Mouse (Mus musculus) G1E (cell line): ENCODE results near the gene Fgfr2. TPM values are rescaled to one million over a fixed set of nuclear protein-coding genes. Genes with fewer than 3 reads are reported as not detected.

Experiments used
- ATAC-seq: 2 replicates; pipeline ENCODE4 v1.8.0; 2016; ENCODE audit warnings: mild to moderate bottlenecking; ENCODE audit not compliant: insufficient number of reproducible peaks, poor library complexity, low FRiP score, severe bottlenecking; ENCODE audit errors: extremely low read depth
- DNase-seq: peaks from one replicate; pipeline ENCODE4 v3.0.0; 2012; ENCODE audit warnings: low spot score
- H3K27me3 ChIP-seq: 2 replicates; pipeline ENCODE4 v1.6.1; 2012; ENCODE audit warnings: mild to moderate bottlenecking, low read length, inconsistent platforms; ENCODE audit not compliant: insufficient read depth
- H3K36me3 ChIP-seq: replicated peaks from 2 replicates; pipeline ENCODE3; 2012; ENCODE audit warnings: mild to moderate bottlenecking, inconsistent platforms
- H3K4me1 ChIP-seq: 2 replicates; pipeline ENCODE4 v1.6.1; 2012; ENCODE audit warnings: low read depth, low read length, inconsistent platforms, mixed read lengths; ENCODE audit not compliant: insufficient read depth
- H3K4me3 ChIP-seq: 2 replicates; pipeline ENCODE4 v1.5.1; 2012; ENCODE audit warnings: low read depth, mild to moderate bottlenecking, inconsistent platforms, low read length, moderate library complexity, mixed read lengths
- H3K9me3 ChIP-seq: replicated peaks from 2 replicates; pipeline ENCODE4 v1.6.1; 2012; ENCODE audit warnings: inconsistent platforms
- CTCF ChIP-seq: IDR thresholded peaks from 2 replicates; pipeline ENCODE4 v1.5.1; 2012; ENCODE audit warnings: low read depth, low read length, inconsistent platforms, mixed read lengths
- GATA1 ChIP-seq: IDR thresholded peaks from 2 replicates; pipeline ENCODE4 v1.6.1; 2012; ENCODE audit warnings: borderline replicate concordance, low read length, inconsistent platforms, mixed read lengths
- GATA2 ChIP-seq: IDR thresholded peaks from 2 replicates; pipeline ENCODE4 v1.6.1; 2012; ENCODE audit warnings: low read depth, low read length, inconsistent platforms, borderline replicate concordance
- POLR2AphosphoS5 ChIP-seq: IDR thresholded peaks from 2 replicates; pipeline ENCODE4 v1.6.1; 2012; ENCODE audit warnings: low read depth, low read length, inconsistent platforms; ENCODE audit not compliant: insufficient replicate concordance
- TAL1 ChIP-seq: conservative IDR thresholded peaks from 2 replicates; pipeline ENCODE4 v1.6.1; 2012; ENCODE audit warnings: low read depth, low read length, inconsistent platforms, mixed read lengths
- polyA plus RNA-seq: library from polyadenylated mRNA; stranded (reverse); fragments of >175 nt; gene quantifications from 2 replicates; pipeline ENCODE4 v1.2.3, GENCODE M21; 2012
- total RNA-seq, 2 experiments: library from RNA; stranded (forward) in 1 of 2; stranded (reverse) in 1 of 2; fragments of 200-1000 nt in 1 of 2; fragments of >200 nt in 1 of 2; fragmentation: Nextera tagmentation in 1 of 2; gene quantifications; 2 replicates each; pipeline ENCODE4 v1.2.3; 2014 to 2017

The Fgfr2 gene
- total and polyA plus RNA-seq, 3 experiments: 0.22 TPM; not detected in 2

DNA sequence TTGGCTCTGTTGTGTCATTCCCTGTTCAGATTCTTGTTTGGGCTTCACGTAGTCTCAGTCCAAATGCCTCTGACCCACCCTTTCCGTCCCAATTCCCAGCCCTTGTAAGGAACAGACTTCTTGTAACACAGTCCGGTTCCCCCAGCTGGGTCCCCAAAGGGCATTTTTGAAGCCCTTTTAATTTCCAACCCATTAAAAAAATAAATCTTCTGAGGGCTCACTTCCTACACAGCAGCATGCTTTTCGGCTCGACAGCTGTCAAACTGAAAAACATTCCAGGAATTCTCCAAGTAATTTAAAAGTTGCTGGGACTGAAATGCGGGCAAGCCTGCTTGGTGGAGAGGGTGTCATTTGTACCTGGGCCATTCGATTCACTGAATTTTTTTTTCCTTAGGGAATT, 1474.9 kb downstream of the Fgfr2 start:
- Histone ChIP-seq H3K9me3 (peaks cover 50% of the 10 kb centered on the region), H3K36me3 (no peaks in the 10 kb centered on the region), H3K27me3 (no peaks in the 10 kb centered on the region), H3K4me3 (no peak overlapping the region), H3K4me1 (no peaks in the 10 kb centered on the region)
- no peak for TF ChIP-seq TAL1
- no peak for TF ChIP-seq GATA2
- TF ChIP-seq POLR2AphosphoS5: no peak
- TF ChIP-seq CTCF: no peak
- TF ChIP-seq GATA1: no peak
- no peak for ATAC-seq
- DNase-seq: no peak

DNA sequence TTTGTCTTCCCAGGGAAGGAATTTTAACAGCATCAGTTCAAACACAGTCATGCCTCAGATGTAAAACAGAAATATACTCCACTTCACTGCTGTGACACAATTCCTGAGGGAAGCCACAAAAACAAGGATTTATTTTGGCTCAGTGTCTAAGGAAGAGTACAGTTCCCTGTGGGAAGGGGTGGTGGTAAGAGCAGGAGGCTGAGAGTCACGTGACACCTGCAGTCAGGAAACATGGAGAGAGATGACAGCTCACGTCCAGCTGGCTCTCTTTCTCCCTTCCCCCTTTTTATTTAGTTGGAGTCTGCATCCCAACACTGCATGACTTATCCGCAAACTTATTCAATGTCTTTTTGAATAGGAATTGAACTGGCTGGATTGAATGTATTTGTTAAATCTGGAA, 1475.6 kb downstream of the Fgfr2 start:
- no peak for ATAC-seq
- no peaks in the 10 kb centered on the region for H3K27me3 ChIP-seq
- peaks cover 45% of the 10 kb centered on the region for H3K9me3 ChIP-seq
- H3K4me1 ChIP-seq: no peaks in the 10 kb centered on the region
- TF ChIP-seq TAL1 (no peak), POLR2AphosphoS5 (no peak), GATA1 (no peak), CTCF (no peak), GATA2 (no peak)
- H3K36me3 ChIP-seq: no peaks in the 10 kb centered on the region
- H3K4me3 ChIP-seq: no peak overlapping the region
- DNase-seq: no peak

DNA sequence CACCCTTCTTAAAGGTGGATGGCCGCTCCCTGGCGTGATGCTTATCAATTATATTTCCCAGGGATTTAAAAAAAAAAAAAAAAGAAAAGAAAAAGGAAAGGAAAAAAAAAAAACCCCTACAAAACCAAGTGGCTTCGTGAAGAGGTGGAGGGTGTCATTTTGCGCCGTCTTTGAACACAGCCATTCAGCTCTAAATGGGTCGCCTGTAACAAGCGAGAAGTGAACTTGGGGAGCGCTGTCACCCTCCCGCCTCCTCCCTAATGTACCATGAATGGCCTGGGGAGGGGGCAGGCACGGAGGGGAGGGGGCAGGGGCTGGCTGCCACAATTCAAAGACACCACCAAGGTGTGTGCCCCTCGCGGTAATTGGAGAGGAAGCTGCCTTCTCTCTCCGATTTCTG, 1478.6 kb downstream of the Fgfr2 start:
- no peak for DNase-seq
- no peak for TF ChIP-seq TAL1
- TF ChIP-seq CTCF: no peak
- no peak for TF ChIP-seq GATA2
- TF ChIP-seq POLR2AphosphoS5: no peak
- no peak for TF ChIP-seq GATA1
- no peak overlapping the region for H3K4me3 ChIP-seq
- no peaks in the 10 kb centered on the region for H3K27me3 ChIP-seq
- H3K36me3 ChIP-seq: no peaks in the 10 kb centered on the region
- no peak for ATAC-seq
- no peaks in the 10 kb centered on the region for H3K4me1 ChIP-seq
- H3K9me3 ChIP-seq: peaks cover 43% of the 10 kb centered on the region

- DNase-seq (no peak), ATAC-seq (no peak)
- H3K36me3 ChIP-seq: no peaks in the 10 kb centered on the region
- no peaks in the 10 kb centered on the region for H3K27me3 ChIP-seq
- peaks cover 42% of the 10 kb centered on the region for H3K9me3 ChIP-seq
- TF ChIP-seq GATA1 (no peak), TAL1 (no peak), POLR2AphosphoS5 (no peak), GATA2 (no peak), CTCF (no peak)
- no peak overlapping the region for H3K4me3 ChIP-seq
- no peaks in the 10 kb centered on the region for H3K4me1 ChIP-seq
Measured at GRCm38 (mm10) chr7:131644051-131644450, 1479.1 kb downstream of the Fgfr2 start.

DNA sequence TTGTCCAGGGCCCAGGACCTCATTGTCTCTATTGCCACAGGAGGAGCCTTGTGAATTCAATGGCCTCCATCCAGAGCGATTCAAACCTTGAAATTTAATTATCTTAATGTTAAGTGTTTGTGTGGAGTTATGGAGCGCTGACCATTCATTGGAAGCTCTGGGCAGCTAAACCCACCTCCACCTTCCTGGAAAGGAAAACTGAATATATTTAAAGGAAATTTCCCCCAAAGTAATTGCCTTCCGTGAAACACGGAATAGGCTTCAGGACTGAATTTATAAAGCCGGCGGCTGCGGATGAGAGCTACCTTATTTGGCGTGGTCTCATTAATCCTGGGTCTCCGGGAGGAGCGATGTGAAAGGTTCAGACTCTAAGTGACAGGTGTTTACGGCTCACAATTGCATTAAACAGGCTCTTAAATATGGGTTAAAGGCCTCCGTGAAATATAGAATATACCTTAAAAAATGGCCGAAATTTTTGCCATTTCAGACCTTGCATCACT, 1479.8 kb downstream of the Fgfr2 start:
- TF ChIP-seq POLR2AphosphoS5: no peak
- no peak for TF ChIP-seq TAL1
- no peak for TF ChIP-seq GATA2
- TF ChIP-seq CTCF: no peak
- no peak for TF ChIP-seq GATA1
- no peaks in the 10 kb centered on the region for H3K36me3 ChIP-seq
- no peak overlapping the region for H3K4me3 ChIP-seq
- peaks cover 42% of the 10 kb centered on the region for H3K9me3 ChIP-seq
- no peak for DNase-seq
- H3K27me3 ChIP-seq: no peaks in the 10 kb centered on the region
- no peaks in the 10 kb centered on the region for H3K4me1 ChIP-seq
- no peak for ATAC-seq

DNA sequence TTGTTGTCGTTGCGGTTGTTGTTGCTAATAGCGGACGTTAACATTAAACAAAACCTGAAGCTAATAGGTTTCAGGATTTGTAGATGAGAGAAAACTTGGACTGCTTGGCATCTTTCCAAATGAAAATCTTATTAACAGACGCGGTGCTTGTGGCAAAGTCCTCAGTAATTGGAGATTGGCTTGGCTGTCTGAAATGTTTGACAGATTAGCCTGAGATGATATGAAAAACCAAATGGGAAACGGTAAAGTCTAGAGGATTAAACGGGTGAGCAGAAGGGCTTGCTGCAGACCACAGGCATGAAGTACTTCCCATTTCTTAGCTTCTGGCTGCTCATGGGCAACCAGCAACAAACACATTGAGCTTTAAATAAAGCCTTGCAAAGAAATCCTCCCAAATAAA, 1493.6 kb downstream of the Fgfr2 start:
- ATAC-seq (no peak), DNase-seq (no peak)
- Histone ChIP-seq H3K4me3 (no peak overlapping the region), H3K27me3 (no peaks in the 10 kb centered on the region), H3K4me1 (no peaks in the 10 kb centered on the region), H3K36me3 (no peaks in the 10 kb centered on the region), H3K9me3 (peaks cover 32% of the 10 kb centered on the region)
- TF ChIP-seq POLR2AphosphoS5 (no peak), GATA1 (no peak), TAL1 (no peak), GATA2 (no peak), CTCF (no peak)

- H3K4me3 ChIP-seq: no peak overlapping the region
- ATAC-seq: no peak
- no peak for TF ChIP-seq POLR2AphosphoS5
Measured at GRCm38 (mm10) chr7:131628846-131629391, 1494.2 kb downstream of the Fgfr2 start.

More at GRCm38 (mm10) chr7:131628846-131629391, 1494.2 kb downstream of the Fgfr2 start:
- Histone ChIP-seq H3K9me3 (peaks cover 32% of the 10 kb centered on the region), H3K36me3 (no peaks in the 10 kb centered on the region), H3K4me1 (no peaks in the 10 kb centered on the region), H3K27me3 (no peaks in the 10 kb centered on the region)
- no peak for DNase-seq
